Mouse (Mus musculus) gastrocnemius, postnatal 36 days (tissue): Measurements from ENCODE around the gene Rims4. TPM values are rescaled to one million over a fixed set of nuclear protein-coding genes. Genes with fewer than 3 reads are reported as not detected.

ENCODE experiments used
- DNase-seq, 2 experiments: peaks; one replicate each; pipeline ENCODE4 v3.0.0; 2022
- intact Hi-C: fragments of 180-260 bp; cut with DNase I; formaldehyde crosslinking; loops from one replicate; pipeline ENCODE4 v1.15.1; 2025
- total RNA-seq, 2 experiments: library from RNA; stranded (reverse); gene quantifications; 2 replicates each; pipeline ENCODE4 v1.2.3; 2021

Gene Rims4
- total RNA-seq, 2 experiments from 2014 or later, result 0.86 to 1.3 TPM

DNA sequence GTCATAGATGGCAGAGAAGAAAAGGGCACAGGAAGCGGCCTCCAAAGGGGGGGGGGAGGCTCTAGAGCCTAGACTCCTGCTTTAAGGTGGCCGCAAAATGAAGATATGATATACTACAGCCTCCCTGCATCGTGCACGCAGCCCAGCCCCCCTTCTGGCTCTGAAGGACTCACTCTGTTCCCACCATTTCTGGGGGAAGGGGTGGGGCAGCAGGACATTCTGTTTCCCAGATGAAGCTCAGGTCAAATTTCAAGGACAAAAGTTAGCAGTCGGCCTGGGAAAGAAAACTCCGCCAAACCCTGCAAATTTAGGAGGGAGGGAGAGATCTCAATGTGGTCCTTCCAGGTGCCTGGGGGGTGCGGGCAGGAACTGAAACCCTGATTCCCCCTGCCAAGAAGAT lies 4.8 kb downstream of the Rims4 start:
- intact Hi-C loops, result no loop called here
- DNase-seq, result no peak

DNA sequence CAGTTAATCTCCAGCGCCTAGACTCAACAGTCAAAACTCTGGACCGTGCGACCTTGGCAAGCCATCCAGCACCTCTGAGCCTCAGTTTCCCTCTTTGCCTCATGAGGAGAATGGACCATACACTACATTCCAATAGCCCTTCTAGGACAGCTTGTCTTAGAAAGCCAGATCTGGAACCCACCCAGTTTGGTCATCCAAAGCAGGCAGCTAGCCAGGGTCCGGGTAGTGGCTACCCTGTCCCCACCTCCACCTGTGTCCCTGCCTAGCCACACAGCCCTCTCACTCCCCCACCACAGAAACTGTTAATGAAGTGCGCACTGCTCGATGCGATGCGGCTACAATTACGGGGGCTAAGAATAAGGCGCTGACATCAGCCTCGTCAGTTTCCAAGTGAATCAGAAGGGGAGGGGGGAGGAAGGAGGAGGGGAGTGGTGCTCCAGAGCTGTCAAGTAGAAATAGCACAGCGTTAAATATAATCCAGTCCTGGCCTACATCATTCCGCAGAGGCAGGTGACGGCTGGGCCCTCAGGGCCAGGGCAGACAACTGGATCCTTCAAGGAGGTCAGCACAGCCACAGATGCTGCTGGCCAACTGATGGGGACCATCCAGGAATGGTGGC lies 6.5 kb downstream of the Rims4 start:
- DNase-seq, result peak in 1 of 2 experiments; percentile 25

DNA sequence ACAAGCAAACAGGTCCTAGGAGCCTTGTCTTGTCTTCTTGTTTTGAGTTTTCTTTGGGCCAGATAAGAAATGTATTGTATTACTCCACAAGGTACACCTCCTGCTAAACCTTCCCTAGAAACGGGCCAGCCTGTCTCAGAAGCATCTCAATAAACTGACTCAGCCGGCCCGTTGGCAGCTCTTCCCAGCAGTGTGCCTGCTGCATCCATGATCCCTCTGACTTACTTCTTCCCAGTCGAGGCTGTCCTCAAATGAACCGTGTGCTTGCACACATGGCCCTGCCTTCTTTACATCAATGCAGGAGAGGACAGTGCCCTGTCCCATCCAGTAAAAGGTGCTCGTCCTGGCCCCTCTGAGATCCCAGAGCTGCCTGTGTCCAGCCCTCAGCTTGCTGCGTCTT lies 8.9 kb downstream of the Rims4 start:
- intact Hi-C loops, result no loop called here
- no peak for DNase-seq

More for the DNA sequence above, 6.5 kb downstream of the Rims4 start:
- intact Hi-C loops, result no loop called here

DNA sequence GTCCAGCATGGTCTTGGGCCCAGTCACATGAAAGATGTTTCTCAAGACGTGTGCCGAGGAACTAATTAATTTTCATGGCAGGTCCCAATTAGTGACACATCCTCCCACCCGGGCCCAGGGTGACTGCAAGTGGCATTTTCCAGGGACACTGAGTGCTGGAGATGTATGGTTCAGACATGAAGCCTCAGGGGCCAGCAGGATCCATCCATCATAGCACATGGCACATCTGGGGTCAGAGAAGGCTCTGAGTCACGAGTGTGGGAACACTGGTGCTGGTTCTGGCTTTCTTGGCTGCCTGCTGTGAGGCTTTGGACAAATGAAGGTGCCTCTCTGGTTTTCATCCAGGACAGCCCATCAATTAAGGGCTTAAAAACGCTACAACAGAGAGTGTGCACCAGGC lies 11.4 kb downstream of the Rims4 start:
- no peak for DNase-seq
- intact Hi-C loops, result no loop called here

DNA sequence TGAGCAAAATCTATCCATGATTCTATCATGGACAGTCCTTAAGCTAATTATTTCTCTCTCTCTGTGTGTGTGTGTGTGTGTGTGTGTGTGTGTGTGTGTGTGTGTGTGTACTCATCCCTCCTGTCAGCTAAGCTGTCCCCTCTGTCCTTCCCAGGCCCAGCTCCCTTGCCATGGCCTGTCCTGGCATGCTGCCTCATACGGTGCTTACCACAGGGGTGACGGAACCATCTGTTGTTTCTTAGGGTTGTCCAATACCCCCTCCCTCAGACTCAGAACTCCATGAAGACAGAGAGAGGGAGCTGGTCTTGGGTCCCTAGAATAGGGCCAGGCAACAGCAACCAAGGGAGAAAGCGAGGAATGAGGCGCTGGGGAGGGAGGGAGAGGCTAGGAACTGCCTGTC lies 14.2 kb downstream of the Rims4 start:
- DNase-seq, result no peak
- intact Hi-C loops, result no loop called here

DNA sequence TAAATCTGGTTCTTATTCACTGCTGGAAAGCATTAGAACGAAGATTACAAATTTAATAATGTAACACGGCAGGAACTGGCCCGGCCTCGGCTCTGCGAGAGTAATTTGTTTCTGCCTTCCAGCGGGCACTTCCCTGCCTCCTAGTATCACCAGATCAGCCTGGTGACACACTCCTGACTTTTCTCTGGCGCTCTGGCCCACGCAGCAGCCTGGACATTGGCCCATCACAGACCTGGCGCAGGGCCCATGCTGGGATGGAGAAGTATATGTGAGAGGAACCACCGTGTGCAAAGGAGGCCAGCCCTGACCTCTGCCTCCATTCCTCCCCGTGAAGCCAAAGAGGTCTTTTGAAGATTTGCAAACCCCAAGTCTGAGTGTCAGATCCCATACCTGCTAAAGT lies 15.0 kb downstream of the Rims4 start:
- DNase-seq, result no peak
- intact Hi-C loops, result no loop called here

DNA sequence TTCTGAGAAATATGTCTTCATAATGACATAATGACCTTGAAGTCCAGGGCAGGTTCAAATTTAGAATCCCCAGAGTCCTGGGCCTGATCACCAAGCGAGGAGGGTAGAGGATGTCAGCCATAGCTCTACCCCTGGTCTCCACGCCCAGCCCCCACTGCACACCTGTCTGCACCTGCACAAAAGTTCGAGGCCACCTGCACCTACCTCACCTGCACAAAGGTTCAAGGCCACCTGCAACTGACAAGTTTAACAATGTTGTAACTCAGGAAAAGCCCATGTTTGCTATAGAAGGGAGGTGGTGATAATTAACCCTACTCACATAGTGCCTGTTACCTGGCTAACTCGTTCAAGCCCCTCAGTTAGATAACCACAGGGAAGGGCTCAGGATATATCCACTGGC lies 16.0 kb downstream of the Rims4 start:
- no peak for DNase-seq
- intact Hi-C loops, result no loop called here

DNA sequence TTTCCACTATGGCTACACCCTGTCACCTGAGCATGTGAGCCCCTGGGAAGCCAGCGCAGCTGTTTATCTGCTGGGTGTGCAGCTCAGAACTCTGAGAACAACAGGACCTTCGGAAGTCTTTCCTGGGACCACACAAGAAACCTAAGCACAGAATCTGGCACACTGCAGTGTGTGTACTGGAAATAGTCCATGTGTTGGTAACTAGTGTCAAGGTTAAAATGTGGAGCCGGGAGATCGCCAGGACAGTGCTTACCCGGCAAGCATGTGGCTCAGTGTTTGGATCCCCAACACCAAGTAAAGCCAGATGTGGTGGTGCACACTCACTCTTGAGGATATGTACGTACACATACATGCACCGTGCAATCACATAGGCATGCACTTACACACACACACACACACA lies 17.4 kb downstream of the Rims4 start:
- DNase-seq, result no peak
- intact Hi-C loops, result no loop called here

DNA sequence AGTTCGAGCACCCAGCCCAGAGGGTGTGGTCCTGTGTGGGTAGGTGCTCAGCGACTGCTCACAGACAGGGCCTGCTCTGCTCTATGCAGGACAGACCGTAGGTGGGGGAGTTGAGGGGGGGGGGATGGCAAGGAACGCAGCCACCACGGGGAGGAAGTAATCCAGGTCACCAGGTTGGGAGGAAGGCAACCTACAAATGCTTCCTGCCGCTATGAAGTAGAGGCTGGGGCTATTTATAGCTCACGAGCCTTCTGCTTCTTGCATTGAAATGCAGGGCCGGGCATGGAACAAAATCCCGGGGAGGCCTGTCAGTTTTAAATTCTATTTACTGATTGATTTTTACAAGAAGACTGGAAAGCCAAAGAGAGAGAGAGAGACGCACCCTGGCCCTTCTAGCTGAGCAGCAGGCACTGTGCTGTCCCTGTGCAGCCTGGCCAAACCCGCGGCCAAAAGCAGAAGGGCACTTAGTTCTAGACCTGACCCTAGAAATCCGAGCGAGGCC lies 18.5 kb downstream of the Rims4 start:
- DNase-seq, result no peak

DNA sequence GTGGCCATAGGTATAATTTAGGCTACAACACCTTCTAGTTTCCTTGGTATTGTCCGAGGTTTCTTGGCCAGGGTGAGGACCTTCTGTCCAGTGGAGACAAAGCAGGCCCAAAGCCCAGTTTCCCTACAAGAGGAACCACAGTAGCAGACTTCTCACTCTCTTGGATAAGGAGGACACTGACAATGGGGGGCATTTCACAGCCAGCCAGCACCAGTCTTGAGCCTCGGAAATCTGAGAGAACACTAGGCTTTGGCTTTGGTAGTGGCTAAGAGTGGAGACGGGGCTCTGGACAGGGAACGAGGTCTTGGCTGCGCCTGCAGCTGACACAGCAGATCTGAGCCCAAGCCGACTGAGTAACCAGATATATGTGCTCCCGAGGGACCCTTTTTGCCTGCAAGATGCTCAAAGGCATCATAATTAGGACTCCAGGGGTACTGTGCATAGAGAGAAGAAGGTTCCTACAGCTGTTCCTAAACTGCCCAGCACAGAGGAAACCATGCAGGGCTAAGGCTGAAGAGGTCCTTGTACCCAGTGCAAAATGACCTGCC lies 20.4 kb downstream of the Rims4 start:
- no peak for DNase-seq
- intact Hi-C loops, result no loop called here

More for the DNA sequence above, 18.5 kb downstream of the Rims4 start:
- intact Hi-C loops, result no loop called here

DNA sequence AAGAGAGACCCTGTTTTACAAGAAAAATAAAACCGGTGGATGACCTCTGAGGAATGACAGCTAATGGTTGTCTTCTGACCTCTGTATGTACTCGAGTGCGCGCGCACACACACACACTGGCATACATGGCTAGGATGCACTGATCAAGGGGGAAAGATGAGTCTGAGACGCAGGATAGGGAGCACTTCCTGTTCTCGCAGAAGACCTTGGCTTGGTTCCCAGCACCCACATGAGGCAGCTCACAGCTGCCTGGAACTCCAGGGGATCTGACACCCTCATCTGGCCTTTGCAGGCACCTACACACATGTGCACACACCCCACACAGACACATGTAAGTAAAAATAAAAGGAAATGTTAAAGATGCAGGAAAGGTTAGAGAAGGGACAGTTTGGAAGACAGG lies 21.5 kb downstream of the Rims4 start:
- no peak for DNase-seq
- intact Hi-C loops, result no loop called here

DNA sequence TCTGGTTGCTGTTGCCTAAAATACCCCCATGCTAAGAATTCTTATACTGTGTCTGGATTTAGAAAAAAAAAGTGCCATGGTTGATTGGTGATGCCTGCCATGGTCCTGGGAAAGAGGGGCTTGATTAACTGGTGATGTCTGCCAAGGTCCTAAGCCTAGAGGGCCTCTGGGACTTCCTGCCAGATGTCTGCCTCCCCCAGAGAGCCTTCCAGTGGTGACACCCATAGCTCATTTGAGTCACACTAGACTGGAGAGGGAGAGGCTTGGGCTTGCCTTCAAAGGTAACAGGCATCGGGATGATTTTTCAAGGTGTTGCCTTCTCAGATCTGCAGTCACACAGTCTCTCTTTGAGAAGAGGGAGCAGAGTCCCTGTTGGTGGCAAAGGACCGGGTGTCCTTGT lies 23.3 kb downstream of the Rims4 start:
- intact Hi-C loops, result no loop called here
- no peak for DNase-seq

DNA sequence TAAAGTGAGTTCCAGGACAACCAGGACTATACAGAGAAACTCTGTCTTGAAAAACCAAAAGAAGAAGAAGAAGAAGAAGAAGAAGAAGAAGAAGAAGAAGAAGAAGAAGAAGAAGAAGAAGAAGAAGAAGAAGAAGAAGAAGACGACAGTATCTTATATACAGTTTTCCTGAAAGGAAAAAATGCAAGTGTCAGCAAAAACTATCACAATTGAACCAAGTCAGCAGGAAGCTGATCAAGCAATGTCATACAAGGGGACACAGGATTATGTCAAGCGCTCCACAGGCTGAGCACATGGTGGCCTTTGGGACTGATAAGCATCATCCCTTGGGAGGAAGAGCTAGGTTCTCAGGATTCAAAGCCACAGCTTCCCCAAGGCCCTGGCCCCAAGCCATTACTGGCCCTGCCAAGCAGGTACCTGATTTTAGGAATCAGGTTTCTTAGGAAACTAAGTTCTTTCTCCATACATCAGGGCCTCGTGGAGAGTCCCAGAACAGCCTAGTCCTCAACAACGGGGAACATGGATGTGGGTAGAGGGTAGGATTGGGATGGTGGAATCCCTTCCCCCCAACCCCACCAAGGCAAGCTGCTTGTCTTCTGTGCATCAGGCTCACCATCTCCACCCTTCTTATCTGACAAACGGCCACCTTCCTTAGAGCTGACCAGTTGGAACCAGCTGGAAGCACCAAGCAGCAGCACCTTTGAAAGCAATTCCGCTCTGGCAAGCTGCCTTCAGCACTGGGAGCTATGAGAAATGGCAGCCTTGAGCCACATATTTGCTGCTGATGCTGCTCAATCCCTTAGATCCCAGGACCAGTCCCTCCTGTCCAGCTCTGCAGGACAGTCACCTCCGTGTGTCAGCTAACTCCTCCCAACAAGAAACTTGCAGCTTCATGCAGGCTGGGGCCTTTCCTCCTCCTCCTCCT lies 24.8 kb downstream of the Rims4 start:
- no peak for DNase-seq
- intact Hi-C loops, result no loop called here

DNA sequence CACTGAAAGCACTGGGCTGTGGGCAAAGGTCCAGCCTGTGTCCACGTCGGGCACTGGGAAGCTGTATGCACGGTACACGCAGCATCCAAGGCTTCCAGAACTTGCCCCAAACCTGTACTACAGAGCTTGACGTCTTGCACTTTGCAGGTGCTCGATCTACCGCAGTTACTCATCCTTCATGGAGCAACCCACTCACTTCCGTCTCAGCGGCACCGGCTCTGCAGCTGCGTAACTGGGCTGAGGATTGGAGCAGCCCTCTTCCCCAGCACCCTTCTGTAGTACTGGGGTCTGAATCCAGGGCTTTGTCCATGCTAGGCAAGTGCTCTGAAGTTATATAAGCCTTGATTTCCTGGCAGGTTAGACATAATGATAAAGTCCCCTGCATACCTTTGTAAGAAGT lies 27.2 kb downstream of the Rims4 start:
- no peak for DNase-seq
- intact Hi-C loops, result loop anchor here (2.0 kb wide), 1 partner anchor 28 kb away; no protein-coding TSS in a partner anchor

DNA sequence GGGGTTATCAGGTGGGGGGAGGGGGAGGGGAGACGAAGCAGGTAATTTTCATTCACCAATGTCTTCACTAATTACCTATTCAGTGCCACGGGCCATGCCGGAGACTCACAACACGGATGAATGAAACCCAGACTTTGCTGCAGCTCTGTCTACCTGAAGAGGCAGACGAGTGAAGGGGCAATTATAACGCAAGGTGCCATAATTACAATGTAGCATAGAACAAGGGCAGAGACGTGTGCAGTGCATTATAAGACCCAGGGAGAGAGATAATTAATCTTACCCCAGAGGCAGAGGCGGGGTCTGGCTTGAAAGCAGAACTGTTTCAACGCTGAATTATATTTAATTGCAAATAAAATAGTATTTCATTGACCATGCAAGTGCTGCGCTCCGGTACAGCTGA lies 27.9 kb downstream of the Rims4 start:
- intact Hi-C loops, result loop anchor here (2.0 kb wide), 1 partner anchor 28 kb away; no protein-coding TSS in a partner anchor

DNA sequence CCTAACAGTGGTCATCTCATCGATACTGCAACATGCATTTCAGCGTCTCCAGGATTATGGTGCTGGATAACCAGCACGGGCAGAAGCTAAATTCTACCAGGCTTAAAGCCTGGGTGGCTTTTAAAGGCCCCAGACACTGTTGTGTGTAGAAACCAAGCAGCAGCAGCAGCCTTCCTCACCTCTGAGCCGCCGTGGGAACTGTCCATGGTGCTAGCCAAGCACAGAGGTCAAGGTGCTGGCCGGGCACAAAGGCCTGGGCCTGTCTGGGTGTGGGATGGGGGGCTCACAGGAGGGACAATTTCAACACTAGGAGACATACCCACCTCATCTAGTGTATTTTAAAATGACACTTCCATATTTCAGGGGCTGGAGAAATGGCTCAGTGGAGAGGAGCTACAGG lies 29.1 kb downstream of the Rims4 start:
- DNase-seq, result no peak
- intact Hi-C loops, result no loop called here

More for the DNA sequence above, 27.9 kb downstream of the Rims4 start:
- DNase-seq, result no peak

DNA sequence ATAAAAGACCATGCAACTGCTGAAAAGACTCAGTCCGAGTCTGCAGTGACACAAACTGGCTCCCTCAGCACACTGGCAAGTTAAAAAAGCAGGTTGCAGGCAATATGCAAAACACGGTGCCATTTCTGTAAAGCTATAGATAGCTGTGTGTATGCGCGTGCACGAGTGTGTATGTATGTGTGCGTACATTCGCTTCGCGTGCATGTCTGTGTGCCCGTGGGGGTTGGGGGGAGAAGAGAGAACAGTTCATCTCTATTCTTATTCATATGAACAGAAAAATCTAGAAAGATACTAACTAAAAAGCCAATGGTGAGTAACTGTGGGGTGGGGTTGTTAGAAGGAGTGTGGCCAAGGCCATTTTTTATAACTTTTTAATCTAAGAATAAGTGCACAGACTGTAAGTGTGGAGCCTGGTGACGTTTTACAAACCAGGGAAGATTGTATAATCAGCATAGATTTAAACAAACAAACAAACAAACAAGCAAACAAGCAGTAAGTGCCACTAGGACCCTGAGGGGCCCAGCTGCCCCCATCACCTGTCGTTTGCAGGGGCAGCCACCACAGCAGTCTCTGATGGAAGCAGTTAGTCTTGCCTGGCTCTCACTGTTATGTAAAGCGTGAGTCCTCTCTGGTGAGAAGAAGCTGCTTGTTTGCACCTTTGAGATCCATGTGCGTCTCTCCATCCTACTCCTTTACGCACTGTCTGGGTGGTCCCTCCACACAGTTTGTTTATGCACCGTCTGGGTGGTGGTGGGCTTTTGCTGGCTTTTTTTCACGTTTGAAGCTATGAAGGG lies 35.4 kb downstream of the Rims4 start:
- DNase-seq, result no peak
- intact Hi-C loops, result no loop called here

DNA sequence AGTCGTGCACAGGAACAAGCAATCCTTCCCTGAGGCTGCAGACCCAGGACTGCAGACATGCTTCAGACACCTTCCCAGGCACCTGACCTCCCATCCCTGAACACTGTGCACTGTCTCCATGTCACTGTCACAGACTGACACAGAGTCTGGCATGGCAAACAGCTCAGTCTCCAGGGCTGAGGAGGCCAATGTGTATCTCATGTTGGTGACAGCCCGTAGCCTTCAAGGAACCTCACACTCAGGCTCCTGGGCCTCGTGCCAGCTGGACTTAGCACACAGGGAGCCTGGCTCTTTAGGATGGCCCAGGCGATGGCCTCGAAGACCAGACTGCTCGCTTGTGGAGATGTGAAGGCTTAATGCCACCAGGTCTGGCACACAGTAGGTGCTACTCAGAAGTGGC lies 37.6 kb downstream of the Rims4 start:
- DNase-seq, result peak; percentile 15 to 20
- intact Hi-C loops, result no loop called here

DNA sequence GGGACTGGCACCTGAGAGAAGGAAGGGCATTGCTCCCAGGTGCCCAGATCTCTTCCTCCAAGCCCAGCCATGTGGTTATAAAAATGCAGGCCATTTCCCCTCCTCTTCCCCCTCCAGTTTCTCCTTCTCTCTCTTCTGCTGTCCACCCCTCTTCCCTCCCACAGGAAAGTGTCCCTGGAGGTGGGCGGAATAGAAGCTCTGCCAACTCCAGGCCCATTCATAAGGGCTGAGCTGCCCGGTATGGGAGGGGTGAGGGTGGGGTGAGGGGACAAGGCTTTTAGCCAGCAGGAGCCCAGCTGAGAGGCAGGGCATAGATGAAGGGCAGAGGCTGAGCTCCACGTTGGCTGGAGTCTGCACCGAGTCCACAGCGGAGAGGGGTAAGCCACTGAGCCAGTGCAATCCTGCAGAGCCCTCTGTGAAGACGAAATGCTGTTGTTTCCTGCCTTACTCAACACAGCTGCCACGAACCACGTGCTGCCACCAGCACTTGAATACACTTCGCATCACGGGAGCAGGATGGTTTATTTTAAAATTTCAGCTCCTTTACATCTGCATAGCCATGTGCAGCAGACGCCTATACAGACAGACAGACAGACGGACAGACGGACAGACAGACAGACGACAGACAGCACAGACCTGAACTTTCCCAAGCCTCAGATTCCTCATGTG lies 41.5 kb downstream of the Rims4 start:
- intact Hi-C loops, result no loop called here
- no peak for DNase-seq

DNA sequence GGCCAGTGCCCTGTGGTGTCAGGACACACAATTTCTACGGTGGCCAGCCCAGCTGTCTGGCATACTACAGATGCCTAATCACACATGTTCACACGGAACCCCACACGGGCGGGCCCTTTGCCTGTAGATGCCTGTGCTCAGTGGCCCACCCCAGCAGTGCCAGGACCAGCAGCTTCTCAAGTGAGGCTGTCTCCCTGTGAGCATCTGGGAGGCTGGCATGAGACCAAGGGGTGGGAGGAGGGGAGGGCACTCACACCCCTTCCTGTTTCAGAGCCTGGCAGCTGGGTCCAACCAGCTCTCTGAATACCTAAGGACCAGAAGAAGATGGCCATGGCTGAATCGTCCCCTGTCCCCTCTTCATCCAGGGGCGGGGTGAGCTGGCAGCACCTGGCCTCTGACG lies 43.0 kb downstream of the Rims4 start:
- DNase-seq, result no peak
- intact Hi-C loops, result no loop called here
